Mouse (Mus musculus) bone marrow macrophage, adult 2 months (primary cell): ENCODE measurements around the gene AC134908.4. TPM values are rescaled to one million over a fixed set of nuclear protein-coding genes. Genes with fewer than 3 reads are reported as not detected.
A peak's percentile ranks its signal among the peaks of the same experiment; 100 is the strongest.

Experiments used
- H3K27ac ChIP-seq: 2 replicates; pipeline ENCODE4 v1.5.1; 2012; ENCODE audit warnings: low read depth, low read length; ENCODE audit not compliant: insufficient read depth
- H3K4me1 ChIP-seq: 2 replicates; pipeline ENCODE4 v1.6.1; 2012; ENCODE audit warnings: low read length; ENCODE audit not compliant: control insufficient read depth, insufficient read depth
- H3K4me3 ChIP-seq: 2 replicates; pipeline ENCODE4 v1.5.1; 2012; ENCODE audit warnings: mild to moderate bottlenecking, low read length, moderate library complexity; ENCODE audit not compliant: insufficient read depth
- CTCF ChIP-seq: IDR thresholded peaks from 2 replicates; pipeline ENCODE4 v1.5.1; 2012; ENCODE audit warnings: low read depth, mild to moderate bottlenecking, low read length, moderate library complexity
- POLR2A ChIP-seq: IDR thresholded peaks from 2 replicates; pipeline ENCODE4 v1.6.1; 2012; ENCODE audit warnings: mild to moderate bottlenecking, low read depth, low read length, borderline replicate concordance
- polyA plus RNA-seq: library from polyadenylated mRNA; stranded (reverse); fragments of >200 nt; gene quantifications from 2 replicates; pipeline ENCODE4 v1.2.4, GENCODE M21; 2012; ENCODE audit not compliant: missing spikeins, insufficient read depth, insufficient read length

The AC134908.4 gene
- polyA plus RNA-seq, 1 experiment: not detected

DNA sequence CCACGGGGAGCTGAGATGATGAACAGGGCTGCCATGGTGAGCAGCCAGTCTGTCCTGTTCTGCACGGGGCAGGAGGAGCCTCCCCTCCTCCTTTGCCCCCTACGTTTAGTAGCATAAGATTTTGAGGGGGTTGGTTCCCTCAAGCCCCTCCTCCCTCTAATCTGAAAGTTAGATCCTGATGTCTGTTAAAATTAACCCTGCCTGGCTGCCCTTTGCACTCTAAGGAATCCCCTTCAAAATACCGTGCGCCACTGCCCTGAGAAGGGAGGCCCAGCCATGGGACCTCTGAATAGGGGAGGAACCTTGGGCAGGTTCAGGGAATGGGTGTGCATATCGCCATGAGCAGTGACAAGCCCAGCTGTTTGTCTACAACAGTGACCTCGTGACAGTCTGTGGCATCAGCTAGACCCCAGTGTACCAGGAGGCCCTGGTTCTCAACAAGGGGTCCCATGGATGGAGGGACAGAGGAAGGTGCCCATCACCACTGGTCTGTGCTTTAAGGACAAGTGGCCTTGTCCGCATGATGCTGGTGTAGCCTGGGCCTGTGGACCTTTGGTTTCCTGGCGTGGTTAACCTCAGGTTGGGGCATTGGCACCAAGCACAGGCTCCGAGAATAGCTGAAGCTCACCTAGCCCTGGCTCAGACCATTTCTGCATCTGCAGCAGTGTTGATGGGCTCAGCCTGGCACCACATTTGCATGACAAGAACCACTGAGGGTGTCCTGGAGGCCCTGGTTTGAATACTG is 20.0 kb downstream of the AC134908.4 start:
- Histone ChIP-seq H3K4me1 (peaks cover 2% of the 10 kb centered on the region; the same call in 1 of the 2 replicates), H3K27ac (no peak overlapping the region), H3K4me3 (no peak overlapping the region)
- TF ChIP-seq CTCF: no peak
- no peak for TF ChIP-seq POLR2A

DNA sequence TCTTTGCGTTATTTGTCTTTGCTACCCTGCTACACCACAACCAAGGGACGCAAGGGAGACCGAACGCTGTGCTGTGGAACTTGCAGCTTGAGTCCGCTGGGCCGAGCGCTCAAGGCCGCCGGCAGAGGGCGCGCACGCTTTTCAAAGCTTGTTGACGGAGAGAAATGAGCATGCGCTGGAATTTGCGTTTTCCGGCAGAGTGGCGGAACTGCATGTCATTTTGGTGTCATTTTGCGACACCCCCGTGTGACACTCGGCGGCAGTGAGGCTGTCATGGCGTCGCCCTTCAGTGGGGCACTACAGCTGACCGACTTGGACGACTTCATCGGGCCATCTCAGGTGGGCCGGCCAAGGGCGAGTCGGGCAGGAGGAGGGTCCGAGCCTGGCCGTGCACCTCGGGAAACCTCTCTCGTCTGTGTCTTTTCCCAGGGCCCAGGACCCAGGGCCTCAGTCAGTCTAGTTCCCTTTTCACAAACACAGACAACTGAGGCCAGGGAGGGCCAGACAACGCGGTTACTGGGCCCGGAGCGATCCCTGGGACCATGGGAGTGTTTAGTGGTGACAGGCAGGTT is 21.8 kb downstream of the AC134908.4 start, which contains the start of gene Narfl:
Narfl (plus strand) TSS at position 228 of the 572 bp plus-strand sequence.
- Histone ChIP-seq H3K4me3 (peak within 1 kb of the TSS; percentile 69), H3K27ac (no peak within 1 kb of the TSS), H3K4me1 (peaks cover 2% of the 10 kb centered on the region; the same call in 1 of the 2 replicates)
- TF ChIP-seq CTCF (peak; percentile 79), POLR2A (no peak)

- TF ChIP-seq POLR2A (no peak), CTCF (no peak)
- H3K4me1 ChIP-seq: no peaks in the 10 kb centered on the region
- H3K4me3 ChIP-seq: no peak overlapping the region
- no peak overlapping the region for H3K27ac ChIP-seq
These were observed 26.1 kb downstream of the AC134908.4 start for GRCm38 (mm10) chr17:25769331-25769730.

- TF ChIP-seq POLR2A (no peak), CTCF (no peak)
- Histone ChIP-seq H3K4me1 (peaks cover 12% of the 10 kb centered on the region), H3K4me3 (no peak overlapping the region), H3K27ac (no peak overlapping the region)
These were observed 29.6 kb downstream of the AC134908.4 start for GRCm38 (mm10) chr17:25765886-25766285.

DNA sequence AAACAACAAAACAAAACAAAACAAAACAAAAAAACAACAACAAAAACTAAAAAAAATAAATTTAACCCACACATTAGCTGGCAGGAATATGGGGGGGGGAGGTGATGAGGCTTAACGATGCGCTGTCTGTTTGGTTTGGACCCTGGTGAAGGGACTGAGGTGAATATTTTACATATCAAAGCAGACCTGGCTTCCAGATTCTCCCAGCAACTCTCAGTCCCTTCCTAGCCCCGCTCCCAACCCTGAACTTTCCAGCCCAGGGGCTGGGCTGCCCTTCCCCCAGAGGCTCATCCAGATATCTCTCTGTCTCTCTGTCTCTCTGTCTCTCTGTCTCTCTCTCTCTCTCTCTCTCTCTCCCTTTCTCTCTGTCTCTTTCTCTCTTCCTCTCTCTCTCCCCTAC is 32.9 kb downstream of the AC134908.4 start:
- H3K27ac ChIP-seq: no peak overlapping the region
- TF ChIP-seq POLR2A: no peak
- TF ChIP-seq CTCF: no peak
- peaks cover 21% of the 10 kb centered on the region for H3K4me1 ChIP-seq
- no peak overlapping the region for H3K4me3 ChIP-seq

GRCm38 (mm10) chr17:25761561-25761970 is 33.9 kb downstream of the AC134908.4 start:
- H3K27ac ChIP-seq: peak overlapping the region; percentile 60
- no peak overlapping the region for H3K4me3 ChIP-seq
- peaks cover 21% of the 10 kb centered on the region for H3K4me1 ChIP-seq
- TF ChIP-seq POLR2A (no peak), CTCF (no peak)

DNA sequence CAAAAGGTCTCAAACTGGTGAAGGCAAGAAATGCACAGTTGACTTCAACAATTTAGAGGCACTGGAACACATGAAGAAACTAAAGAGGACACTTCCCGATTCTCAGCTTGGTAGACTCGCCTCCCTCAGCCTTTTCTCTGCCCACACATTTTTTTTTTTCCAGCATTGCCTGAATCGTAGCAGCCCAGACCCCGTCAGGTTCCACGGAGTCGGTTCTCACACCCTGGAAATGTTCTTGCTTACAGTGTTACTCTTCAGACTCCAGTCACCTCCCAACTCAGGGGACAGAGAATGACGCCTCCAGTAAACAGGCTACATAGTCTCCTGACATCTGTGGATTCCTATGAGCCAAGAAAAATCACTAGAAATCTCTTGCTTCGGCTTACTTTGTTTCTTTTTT is 35.3 kb downstream of the AC134908.4 start:
- Histone ChIP-seq H3K27ac (no peak overlapping the region), H3K4me1 (peaks cover 21% of the 10 kb centered on the region), H3K4me3 (no peak overlapping the region)
- TF ChIP-seq POLR2A: no peak
- no peak for TF ChIP-seq CTCF

DNA sequence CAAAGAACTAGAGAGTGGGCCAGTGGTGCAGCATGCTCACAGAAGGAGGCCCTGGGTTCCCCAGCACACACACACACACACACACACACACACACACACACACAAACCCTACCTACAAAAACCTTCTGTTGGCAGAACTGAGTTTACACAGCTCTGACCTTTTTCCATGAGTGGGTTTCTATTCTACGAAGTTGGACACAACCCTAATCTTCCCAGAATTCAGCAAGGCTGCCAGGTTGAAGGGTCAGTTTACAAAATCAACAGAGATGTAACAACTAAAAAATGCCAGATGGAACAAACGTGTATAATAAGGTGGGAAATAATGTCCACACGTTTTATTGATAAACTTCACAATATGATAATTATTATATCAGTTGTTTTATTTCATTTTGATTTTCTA is 37.8 kb downstream of the AC134908.4 start:
- no peak overlapping the region for H3K4me3 ChIP-seq
- TF ChIP-seq CTCF: no peak
- TF ChIP-seq POLR2A: no peak
- no peak overlapping the region for H3K27ac ChIP-seq
- peaks cover 21% of the 10 kb centered on the region for H3K4me1 ChIP-seq

DNA sequence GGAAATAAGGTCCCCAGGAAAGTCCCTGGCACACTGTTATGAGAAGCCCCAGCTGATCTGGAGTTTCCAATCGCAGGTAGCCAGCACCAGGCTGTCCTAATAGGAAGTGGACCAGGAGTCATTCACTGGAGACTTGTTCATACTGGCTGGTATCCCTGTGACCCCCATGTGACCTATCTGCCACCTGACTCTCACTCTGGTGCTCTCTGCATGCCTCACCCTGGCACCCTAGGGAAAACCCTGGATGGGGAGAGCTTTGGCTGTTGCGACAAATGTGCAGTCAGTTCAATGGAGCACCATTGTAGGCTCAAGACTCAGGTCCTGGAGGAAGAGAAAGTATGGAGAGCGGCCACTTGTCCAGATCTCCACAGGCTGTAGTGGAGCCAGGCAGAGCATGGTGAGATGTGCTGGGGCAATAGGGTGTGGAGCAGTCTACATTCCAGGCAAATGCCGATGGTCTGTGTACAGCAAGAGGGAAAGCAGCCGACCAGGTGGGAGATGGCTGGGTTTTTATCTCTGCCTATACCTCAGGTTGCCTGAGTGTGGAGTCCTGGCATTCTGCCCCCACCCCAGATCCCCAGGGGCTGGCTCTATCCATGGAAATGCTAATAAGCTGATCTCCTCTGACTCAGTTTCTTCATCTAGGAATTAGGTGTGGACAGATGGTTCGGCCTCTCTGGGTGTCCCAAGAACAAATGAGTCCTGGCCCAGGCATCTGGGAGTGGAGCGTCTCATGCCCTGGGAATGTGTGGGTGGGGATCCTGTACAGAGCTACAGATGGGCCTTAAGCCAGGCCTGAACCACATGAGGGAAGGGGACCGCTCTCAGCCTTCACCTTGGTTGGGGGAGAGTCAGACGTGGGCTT is 38.8 kb downstream of the AC134908.4 start:
- H3K4me1 ChIP-seq: peaks cover 13% of the 10 kb centered on the region
- TF ChIP-seq CTCF: no peak
- TF ChIP-seq POLR2A: no peak
- no peak overlapping the region for H3K27ac ChIP-seq

DNA sequence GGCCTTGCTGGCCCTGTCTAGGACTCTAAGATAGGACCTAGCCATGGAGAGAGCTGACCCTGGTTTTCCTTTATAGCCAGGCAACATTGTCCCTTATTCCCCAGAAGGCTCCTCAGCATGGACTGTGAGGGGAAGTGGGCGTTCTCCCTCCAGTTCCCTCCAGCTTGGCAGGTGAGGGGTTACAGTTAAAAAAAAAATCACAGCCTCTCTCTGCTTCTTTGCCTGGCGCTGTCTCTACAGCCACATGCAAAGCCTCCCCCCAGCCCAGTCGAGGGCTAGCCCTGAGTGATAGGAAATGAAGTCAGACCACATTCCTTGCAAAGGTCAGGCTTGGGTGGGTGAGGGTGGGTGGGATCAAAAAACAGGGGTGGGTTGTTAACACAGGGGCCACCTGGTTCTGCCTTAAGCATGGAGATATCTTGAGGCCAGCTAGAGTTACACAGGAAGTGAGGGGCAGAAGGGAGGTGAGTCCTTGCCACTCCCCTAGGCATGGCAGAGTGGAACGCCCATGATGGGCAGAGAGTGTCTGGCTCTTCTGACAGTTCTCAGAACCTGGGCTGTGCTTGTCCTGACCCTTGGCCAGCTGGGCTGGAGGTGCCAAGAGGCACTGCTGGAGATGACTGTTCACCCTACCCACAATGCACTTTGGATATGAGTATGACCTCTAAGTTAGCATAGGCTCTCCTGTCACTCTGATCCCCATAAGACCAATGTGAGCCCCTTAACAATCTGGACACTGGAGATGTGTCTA is 39.7 kb downstream of the AC134908.4 start:
- TF ChIP-seq POLR2A (no peak), CTCF (no peak)
- Histone ChIP-seq H3K27ac (no peak overlapping the region), H3K4me3 (no peak overlapping the region), H3K4me1 (peaks cover 8% of the 10 kb centered on the region)

More for the DNA sequence above, 38.8 kb downstream of the AC134908.4 start:
- no peak overlapping the region for H3K4me3 ChIP-seq
